Mouse (Mus musculus) lung, postnatal 36 days (tissue): ENCODE results near the gene Sgms1.

Experiments
- DNase-seq: peaks from one replicate; pipeline ENCODE4 v3.0.0; 2022; ENCODE audit warnings: mixed read lengths

Sgms1 gene

GRCm38 (mm10) chr19:32263753-32264152, 125.8 kb downstream of the Sgms1 start:
- DNase-seq: no peak

GRCm38 (mm10) chr19:32262805-32263572, 126.5 kb downstream of the Sgms1 start:
- DNase-seq: no peak

- no peak for DNase-seq
Observed at GRCm38 (mm10) chr19:32260869-32261688, 128.4 kb downstream of the Sgms1 start.

GRCm38 (mm10) chr19:32259830-32260229, 129.7 kb downstream of the Sgms1 start:
- no peak for DNase-seq

- no peak for DNase-seq
Observed at GRCm38 (mm10) chr19:32259048-32259447, 130.5 kb downstream of the Sgms1 start.

- DNase-seq: no peak
Observed at GRCm38 (mm10) chr19:32258146-32258545, 131.4 kb downstream of the Sgms1 start.

GRCm38 (mm10) chr19:32257616-32258015, 131.9 kb downstream of the Sgms1 start:
- no peak for DNase-seq

GRCm38 (mm10) chr19:32256706-32257415, 132.7 kb downstream of the Sgms1 start:
- peak; percentile 42 for DNase-seq

DNA sequence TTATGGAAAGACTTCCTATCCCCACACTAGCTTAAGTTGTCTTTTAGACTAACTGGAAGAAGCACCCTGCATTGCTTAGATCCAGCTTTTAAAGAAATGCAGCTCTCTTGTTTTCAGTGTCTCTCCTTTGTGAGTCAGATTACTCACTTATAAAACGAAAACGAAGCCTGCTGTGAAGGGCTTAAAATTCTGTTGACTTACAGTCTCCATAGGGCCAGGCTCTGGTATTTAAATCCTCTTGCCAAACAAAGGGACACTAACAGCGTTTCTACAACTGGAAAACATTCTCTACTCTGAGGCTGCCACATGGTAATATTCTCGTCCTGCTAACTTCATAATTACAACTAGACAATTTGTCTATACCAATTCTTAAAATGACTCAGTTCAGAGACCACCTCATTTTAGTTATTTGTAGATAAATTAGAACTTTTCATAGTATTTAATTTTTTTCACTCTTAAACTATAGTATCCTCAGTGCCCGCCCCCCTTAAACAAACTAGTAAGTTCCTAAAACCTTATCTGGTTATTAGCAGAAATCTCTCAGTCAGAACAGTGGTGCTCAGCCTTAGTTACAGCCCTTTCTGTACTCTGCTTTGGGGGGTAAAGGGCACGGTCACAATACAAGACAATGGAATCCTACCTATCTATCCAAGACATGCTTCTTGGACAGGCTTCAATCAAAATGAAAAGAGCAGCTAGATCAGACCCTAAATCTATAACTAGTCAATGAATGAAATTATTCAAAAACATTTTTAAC, 133.9 kb downstream of the Sgms1 start:
- DNase-seq: no peak

- peak; percentile 65 for DNase-seq
Observed at GRCm38 (mm10) chr19:32254739-32255344, 134.7 kb downstream of the Sgms1 start.

DNA sequence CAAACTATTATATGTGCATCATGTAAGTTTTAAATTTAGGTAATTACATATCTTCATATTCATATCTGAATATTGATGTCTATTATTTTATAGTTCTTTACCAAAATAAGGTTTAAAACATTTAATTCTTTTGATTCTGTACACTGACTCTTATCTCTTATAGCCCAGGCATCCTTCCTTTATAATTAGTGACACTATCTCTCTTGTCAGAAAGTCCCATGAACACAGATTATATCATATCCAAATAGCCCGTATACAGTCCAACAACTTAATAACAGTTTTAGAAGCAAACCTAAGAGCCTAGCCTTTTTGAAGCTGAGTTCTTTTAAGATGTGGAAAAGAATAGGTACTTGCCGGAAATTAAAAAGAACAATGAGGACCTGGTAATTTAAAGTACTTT, 135.3 kb downstream of the Sgms1 start:
- no peak for DNase-seq

DNA sequence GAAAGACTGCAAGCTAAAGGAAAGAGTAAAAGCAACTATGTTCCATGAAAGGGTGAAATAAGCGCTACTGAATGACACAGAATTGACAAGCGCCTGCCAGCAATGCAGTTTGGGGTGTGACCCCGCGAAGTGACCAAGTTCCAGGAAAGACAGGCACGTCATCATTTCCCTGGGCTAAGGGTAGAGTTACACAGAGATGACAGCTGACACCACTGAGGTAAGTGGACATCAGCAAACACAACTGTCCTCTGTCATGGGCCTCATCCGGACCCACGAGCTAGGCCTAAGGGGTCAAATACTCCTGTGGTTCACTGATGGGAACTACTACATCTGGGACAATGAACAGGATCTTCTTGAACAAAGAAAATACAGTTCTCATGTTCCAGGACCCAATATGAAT, 136.5 kb downstream of the Sgms1 start:
- DNase-seq: no peak

GRCm38 (mm10) chr19:32252451-32252850, 137.1 kb downstream of the Sgms1 start:
- DNase-seq: no peak

DNA sequence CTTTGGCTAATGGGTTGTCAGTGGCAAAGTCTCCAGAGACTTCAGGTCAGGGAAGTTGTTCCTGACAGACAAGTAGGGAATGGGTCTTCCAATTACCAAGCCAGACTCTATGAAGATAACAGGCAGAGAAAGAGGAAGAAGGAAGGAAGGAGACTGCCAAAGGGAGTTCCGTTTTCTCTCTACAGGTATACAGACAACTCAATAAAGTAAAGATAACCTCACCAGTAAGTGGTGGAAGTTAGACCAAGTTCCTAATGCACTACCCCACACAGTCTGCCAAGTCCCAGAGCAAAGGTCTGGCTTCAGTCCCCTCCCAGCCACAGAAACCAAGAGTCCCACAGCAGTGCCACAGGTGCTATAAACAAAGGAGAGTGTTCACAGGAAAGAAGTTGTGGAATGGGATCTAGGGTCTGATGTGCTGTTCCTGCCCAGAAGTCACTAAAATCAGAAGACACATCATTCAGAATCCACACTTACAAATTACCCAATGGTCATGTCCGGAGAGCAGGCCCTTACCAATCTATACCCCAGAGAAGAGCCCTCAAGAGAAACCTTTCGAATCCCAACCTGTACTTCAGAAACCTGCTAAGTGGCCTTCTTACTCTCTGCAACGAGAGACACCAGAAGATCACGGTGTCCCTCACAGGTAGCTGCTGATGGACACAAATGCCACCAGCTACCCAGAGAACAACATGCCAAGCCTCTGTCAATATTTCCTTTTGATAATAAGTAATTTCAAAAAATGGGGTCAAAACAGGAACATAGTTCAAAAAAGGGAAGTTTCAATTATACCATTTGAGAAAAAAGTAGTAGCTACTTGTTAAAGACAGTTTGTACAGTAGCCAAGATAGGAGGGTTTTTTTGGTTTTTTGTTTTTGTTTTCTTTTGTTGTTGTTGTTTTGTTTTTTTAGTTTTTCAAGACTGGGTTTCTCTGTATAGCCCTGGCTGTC, 140.1 kb downstream of the Sgms1 start:
- no peak for DNase-seq

DNA sequence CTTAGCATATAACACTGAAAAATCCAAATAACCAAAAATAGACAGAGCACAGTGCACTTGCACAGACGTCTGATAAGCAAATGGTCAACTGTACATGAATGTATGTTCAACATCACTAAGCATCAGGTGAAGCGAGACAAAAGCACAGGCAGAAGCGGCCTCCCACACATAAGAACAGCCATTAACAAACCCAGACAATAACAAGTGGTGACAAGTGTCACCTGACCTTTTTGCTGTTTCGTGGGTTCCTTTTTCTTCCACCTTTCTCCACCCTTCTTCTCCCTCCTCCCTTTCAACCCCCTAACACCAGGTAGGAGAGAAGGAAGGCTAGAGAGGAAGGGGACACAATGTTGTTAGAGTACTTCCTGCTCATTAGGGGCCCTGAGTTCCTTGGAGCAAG, 144.6 kb downstream of the Sgms1 start:
- no peak for DNase-seq

GRCm38 (mm10) chr19:32243246-32243645, 146.3 kb downstream of the Sgms1 start:
- DNase-seq: no peak

DNA sequence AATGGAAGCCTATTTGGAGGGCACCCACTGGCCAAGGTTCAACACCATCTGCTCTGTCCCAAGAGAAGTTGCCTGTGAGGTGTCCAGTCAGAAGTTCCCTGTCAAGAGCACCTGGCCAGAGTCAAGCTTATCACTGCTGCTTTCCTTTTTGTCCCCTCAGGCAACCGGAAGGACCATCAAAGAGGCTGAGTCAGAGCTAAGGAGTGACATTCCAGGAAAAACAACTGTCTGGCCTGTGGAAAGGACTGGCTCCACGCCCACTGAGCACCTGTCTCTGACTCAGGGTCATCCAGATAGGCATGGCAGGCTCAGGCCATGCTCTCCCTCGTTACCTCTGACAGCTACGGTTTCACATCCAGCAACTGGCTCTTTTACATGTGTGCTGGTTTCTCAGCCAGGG, 147.4 kb downstream of the Sgms1 start:
- no peak for DNase-seq

GRCm38 (mm10) chr19:32240417-32240990, 149.0 kb downstream of the Sgms1 start:
- DNase-seq: no peak

DNA sequence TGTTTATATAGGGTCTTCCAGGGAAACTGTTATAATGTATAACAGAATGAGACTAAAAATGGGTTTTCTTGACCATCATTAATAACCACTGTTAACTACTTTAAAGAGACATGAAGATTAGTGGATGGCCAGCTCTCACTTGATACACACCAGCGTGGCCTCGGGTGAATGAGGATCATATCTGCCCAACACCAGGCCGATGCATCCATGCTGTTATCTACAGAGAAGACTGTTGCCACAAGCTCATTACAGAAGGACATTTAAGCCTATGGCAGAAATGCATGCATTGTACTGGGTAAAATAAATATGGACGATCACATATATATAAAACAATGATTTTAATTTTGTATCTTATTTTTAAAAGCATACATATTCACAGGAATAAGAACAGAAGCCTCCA, 149.6 kb downstream of the Sgms1 start:
- no peak for DNase-seq

DNA sequence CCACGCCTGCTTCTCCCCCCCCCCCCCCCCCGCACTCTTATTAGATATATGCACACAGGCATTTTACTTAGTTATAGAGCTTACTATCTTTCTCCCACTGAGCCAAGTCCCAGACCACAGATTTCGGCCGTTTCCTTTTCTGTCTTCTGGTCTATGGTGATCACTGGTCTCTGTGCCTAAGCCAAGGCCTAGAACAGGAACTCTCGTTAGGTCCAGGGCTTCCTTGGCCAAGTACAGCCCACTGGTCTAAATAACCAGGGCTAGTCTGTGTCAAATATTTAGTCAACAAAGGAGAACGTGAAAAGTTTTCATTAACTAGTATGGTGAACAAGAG, 150.1 kb downstream of the Sgms1 start:
- DNase-seq: no peak
